Mouse (Mus musculus) heart, embryonic 14.5 days (tissue): ENCODE measurements around the gene Pigu. TPM values are rescaled to one million over a fixed set of nuclear protein-coding genes. Genes with fewer than 3 reads are reported as not detected.

Experiments
- ATAC-seq: fragments of 200-750 bp; cut with Nextera tagmentation; 2 replicates; pipeline ENCODE4 v1.8.0; 2017; ENCODE audit warnings: low read depth, moderate TSS enrichment; ENCODE audit not compliant: insufficient number of reproducible peaks, insufficient read depth, low FRiP score
- H3K27ac ChIP-seq, 2 experiments: fragments of 200-500 bp in 1 of 2; fragments of 300-500 bp in 1 of 2; sonication (generic) in 1 of 2; replicated peaks in 1 of 2; 2 replicates each; pipeline ENCODE4 v1.5.1; 2012 to 2014; ENCODE audit warnings: low read depth in 2 of 2, low read length in 2 of 2, control low read depth in 1 of 2, mild to moderate bottlenecking in 1 of 2, mixed read lengths in 1 of 2; ENCODE audit not compliant: control insufficient read depth in 1 of 2, insufficient read depth in 1 of 2
- H3K27me3 ChIP-seq: fragments of 300-500 bp; sonication (generic); 2 replicates; pipeline ENCODE4 v1.6.1; 2014; ENCODE audit warnings: mild to moderate bottlenecking, low read length, control low read depth; ENCODE audit not compliant: control insufficient read depth, insufficient read depth
- H3K36me3 ChIP-seq: fragments of 300-500 bp; sonication (generic); 2 replicates; pipeline ENCODE4 v1.6.1; 2014; ENCODE audit warnings: mild to moderate bottlenecking, control low read depth, low read length, mixed read lengths; ENCODE audit not compliant: control insufficient read depth, insufficient read depth
- H3K4me1 ChIP-seq, 2 experiments: fragments of 200-500 bp in 1 of 2; fragments of 300-500 bp in 1 of 2; sonication (generic) in 1 of 2; 2 replicates each; pipeline ENCODE4 v1.6.1; 2012 to 2014; ENCODE audit warnings: low read length in 2 of 2, control low read depth in 1 of 2, mixed read lengths in 1 of 2; ENCODE audit not compliant: control insufficient read depth in 2 of 2, insufficient read depth in 2 of 2
- H3K4me2 ChIP-seq: fragments of 300-500 bp; sonication (generic); 2 replicates; pipeline ENCODE4 v1.6.1; 2014; ENCODE audit warnings: mild to moderate bottlenecking, low read length
- H3K4me3 ChIP-seq, 2 experiments: fragments of 200-500 bp in 1 of 2; fragments of 300-500 bp in 1 of 2; sonication (generic) in 1 of 2; 2 replicates each; pipeline ENCODE4 v1.5.1; 2012 to 2014; ENCODE audit warnings: low read length in 2 of 2, mild to moderate bottlenecking in 2 of 2, control low read depth in 1 of 2, low read depth in 1 of 2, moderate library complexity in 1 of 2; ENCODE audit not compliant: control insufficient read depth in 1 of 2, insufficient read depth in 1 of 2
- H3K9ac ChIP-seq: fragments of 300-500 bp; sonication (generic); 2 replicates; pipeline ENCODE4 v1.6.1; 2014; ENCODE audit warnings: mild to moderate bottlenecking, low read length
- H3K9me3 ChIP-seq: fragments of 300-500 bp; sonication (generic); 2 replicates; pipeline ENCODE4 v1.6.1; 2016; ENCODE audit warnings: low read length, control low read depth; ENCODE audit not compliant: control insufficient read depth
- WGBS: fragments of 180-500 bp; shearing (Covaris S2); extraction: QIAGEN DNeasy Blood & Tissue Kit; methylation state at CpG from one replicate; pipeline ENCODE4 v1.1.7; 2014; 5-methylcytosine and 5-hydroxymethylcytosine counted together
- polyA plus RNA-seq: library from polyadenylated mRNA; unstranded; fragments of >200 nt; fragmentation: Nextera tagmentation; extraction: Ambion mirVana; gene quantifications from 2 replicates; pipeline ENCODE4 v1.2.1, GENCODE M21; 2014

Gene Pigu
- polyA plus RNA-seq, 1 experiment from 2014 or later: 57.0 TPM

DNA sequence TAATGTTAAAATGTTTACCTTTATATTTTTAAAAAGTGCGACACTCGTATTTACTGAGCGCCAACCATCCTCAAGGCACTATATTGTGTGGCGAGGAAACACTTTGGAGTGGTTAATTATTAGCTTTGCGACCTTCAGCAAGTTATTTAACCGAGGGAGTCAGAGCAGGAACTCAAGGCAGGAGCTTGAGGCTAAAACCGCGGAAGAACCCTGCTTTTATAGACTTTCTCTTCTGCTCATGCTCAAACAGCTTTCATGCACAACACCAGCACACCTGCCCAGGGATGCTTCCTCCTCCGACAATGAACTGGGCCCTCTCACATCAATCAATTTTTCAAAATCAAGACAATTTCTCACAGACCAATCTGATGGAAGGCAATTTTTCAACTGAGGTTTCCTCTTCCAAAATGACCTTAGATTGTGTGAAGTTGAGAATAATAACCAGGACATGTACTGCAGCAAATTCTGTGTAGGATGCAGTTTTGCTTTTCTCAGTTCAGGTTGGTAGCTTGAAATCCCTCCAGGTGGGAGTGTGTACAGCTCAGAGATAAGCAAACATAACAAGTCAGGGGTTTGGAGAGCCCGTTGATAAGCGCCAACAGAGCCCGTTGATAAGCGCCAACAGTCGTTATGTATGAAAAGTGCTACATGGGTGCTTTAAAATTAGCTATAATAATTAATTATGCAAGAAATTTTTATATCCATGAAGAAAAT is 613 bp upstream of the Pigu start:
- ATAC-seq: peak; percentile 7; the same call in 1 of the 2 replicates
- H3K27ac ChIP-seq: peak overlapping the region; percentile 7 to 30; a peak in 1 of 4 replicates
- H3K9me3 ChIP-seq: no peaks in the 10 kb centered on the region
- H3K27me3 ChIP-seq: no peaks in the 10 kb centered on the region
- peaks cover 2 to 11% of the 10 kb centered on the region in 2 experiments; a peak in 2 of 4 replicates for H3K4me1 ChIP-seq
- H3K4me2 ChIP-seq: peak overlapping the region; percentile 85
- no peaks in the 10 kb centered on the region for H3K36me3 ChIP-seq
- peak overlapping the region; percentile 32 to 92 for H3K4me3 ChIP-seq
- 23% methylated on average over 14 of the region's 14 CpGs for WGBS
- H3K9ac ChIP-seq: peak overlapping the region; percentile 69

DNA sequence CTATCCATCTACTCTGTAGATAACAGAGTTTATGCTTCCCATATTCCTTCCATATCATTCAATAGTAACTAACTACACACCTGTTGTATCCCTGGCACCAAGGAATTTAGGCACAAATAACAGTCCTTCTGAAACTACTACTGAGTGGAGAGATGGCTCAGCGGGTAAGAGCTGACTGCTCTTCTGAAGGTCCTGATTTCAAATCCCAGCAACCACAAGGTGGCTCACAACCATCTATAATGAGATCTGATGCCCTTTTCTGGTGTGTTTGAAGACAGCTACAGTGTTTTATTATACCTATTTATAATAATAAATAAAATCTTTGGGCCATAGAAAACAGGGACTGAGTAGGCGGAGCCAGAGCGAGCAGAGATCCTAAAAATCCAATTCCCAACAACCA is 2.8 kb downstream of the Pigu start:
- no peak overlapping the region for H3K9ac ChIP-seq
- no peak overlapping the region for H3K4me2 ChIP-seq
- H3K36me3 ChIP-seq: no peaks in the 10 kb centered on the region
- no peak overlapping the region for H3K27ac ChIP-seq
- no peaks in the 10 kb centered on the region for H3K27me3 ChIP-seq
- 91% methylated on average over 3 of the region's 3 CpGs for WGBS
- H3K4me3 ChIP-seq: no peak overlapping the region
- peaks cover 2 to 11% of the 10 kb centered on the region in 2 experiments; a peak in 2 of 4 replicates for H3K4me1 ChIP-seq
- no peaks in the 10 kb centered on the region for H3K9me3 ChIP-seq
- no peak for ATAC-seq

DNA sequence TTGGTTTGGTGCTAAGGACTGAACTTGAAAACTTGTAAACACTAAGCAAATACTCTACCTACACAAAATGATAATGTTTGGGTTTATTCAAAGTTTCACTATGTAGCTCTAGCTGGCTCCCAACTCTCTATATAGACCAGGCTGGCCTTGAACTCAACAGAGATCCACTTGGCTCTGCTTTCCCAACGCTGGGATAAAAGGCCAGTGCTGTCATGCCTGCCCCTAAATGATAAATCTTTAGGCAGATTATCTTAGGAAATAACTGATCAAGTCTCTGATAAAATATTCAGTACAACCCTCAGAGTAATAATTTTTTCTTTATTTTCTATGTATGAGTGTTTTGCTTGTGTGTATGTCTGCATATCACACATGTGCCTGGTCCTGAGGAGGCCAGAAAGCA is 10.6 kb downstream of the Pigu start:
- H3K36me3 ChIP-seq: peaks cover 26% of the 10 kb centered on the region
- H3K27me3 ChIP-seq: no peaks in the 10 kb centered on the region
- ATAC-seq: no peak
- no peak overlapping the region for H3K27ac ChIP-seq
- no peak overlapping the region for H3K4me2 ChIP-seq
- WGBS: 84% methylated on average over 1 of the region's 1 CpGs
- H3K4me3 ChIP-seq: no peak overlapping the region
- no peaks in the 10 kb centered on the region for H3K9me3 ChIP-seq
- no peak overlapping the region for H3K9ac ChIP-seq
- H3K4me1 ChIP-seq: no peaks in the 10 kb centered on the region

DNA sequence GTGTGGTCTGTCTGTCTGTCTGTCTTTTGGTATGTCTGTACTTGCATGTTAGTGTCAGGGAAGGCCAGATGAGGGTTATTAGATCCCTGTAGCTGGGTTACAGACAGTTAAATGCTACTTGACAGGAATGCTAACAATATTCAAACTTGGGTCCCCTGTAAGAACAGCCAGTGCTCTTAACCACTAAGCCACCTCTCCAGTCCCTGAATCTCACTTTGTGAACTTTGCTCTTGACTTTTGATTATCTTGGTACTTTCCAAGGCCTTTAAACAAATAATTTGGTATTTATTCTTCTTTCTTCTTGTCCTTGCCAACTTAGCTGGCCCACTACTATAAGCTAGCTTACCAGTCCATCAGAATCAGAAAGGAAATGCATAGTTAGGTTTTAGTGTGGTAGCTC is 17.1 kb downstream of the Pigu start:
- ATAC-seq: no peak
- Histone ChIP-seq H3K36me3 (peaks cover 36% of the 10 kb centered on the region), H3K4me3 (no peak overlapping the region), H3K9me3 (no peaks in the 10 kb centered on the region), H3K4me1 (0 out of 4 replicates have a peak, but pooled peaks cover 0 to 3% of the 10 kb centered on the region in 2 experiments), H3K27me3 (no peaks in the 10 kb centered on the region), H3K27ac (no peak overlapping the region), H3K9ac (no peak overlapping the region), H3K4me2 (no peak overlapping the region)

DNA sequence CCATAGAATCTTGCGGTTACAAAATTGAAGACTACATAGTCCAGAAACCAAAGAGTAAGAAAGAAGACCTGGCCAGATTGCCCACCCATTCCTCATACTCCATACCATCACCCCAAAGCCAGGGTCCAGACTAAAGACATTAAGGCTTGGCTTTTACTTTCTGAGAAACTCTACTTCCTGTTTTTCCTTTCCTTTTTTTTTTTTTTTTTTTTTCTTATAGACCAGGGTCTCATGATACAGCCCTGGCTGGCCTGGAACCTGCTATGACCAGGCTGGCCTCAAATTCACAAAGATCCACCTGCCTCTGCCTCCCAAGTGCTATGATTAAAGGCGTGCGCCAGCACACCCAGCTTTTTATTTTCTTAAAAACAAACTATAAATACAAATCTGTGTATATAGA is 21.0 kb downstream of the Pigu start:
- Histone ChIP-seq H3K4me2 (no peak overlapping the region), H3K9me3 (no peaks in the 10 kb centered on the region), H3K4me3 (no peak overlapping the region), H3K9ac (no peak overlapping the region), H3K4me1 (0 out of 4 replicates have a peak, but pooled peaks cover 0 to 3% of the 10 kb centered on the region in 2 experiments), H3K27me3 (no peaks in the 10 kb centered on the region), H3K36me3 (peaks cover 44% of the 10 kb centered on the region), H3K27ac (no peak overlapping the region)
- ATAC-seq: no peak
- WGBS: 98% methylated on average over 3 of the region's 3 CpGs

DNA sequence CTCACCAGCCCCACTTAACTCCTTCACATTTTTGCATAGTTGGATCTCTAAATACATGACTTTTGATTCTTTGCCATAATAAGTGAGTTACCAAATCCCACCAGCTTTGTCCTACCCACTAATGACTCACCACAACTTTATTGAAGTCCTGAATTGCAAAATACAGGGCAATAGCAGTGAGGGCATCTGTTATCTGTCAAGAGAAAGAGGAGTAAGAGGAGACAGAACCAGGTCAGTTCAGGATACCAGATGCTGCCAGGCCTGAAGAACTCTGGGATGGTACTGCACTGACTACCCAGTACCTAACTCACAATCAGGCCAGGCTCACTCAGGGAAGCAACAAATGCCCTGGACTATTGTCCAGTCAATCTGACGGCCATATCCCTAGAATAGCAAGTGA is 22.0 kb downstream of the Pigu start:
- Histone ChIP-seq H3K9ac (no peak overlapping the region), H3K4me2 (no peak overlapping the region), H3K4me1 (0 out of 4 replicates have a peak, but pooled peaks cover 0 to 3% of the 10 kb centered on the region in 2 experiments), H3K9me3 (no peaks in the 10 kb centered on the region), H3K27ac (no peak overlapping the region), H3K36me3 (peaks cover 54% of the 10 kb centered on the region), H3K27me3 (no peaks in the 10 kb centered on the region), H3K4me3 (no peak overlapping the region)
- ATAC-seq: no peak
- WGBS: 79% methylated on average over 1 of the region's 1 CpGs

DNA sequence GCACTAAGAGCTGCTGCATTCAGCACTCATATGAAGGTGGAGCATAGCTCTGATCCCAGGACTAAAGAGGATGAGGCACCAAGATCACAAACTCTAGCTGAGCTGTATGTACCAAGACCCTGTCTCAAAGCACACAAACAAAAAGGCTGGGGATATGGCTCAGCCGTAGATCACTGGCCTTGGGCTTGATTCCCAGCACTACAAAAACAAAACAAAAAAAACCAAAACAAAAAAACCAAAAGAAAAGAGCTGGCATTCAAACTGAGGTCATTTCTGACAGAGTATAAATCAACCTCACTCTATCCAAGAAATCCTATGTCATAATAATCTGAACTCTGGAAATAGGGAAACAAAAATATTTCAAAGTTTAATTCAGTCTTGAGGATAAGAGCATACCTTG is 23.8 kb downstream of the Pigu start:
- Histone ChIP-seq H3K27me3 (no peaks in the 10 kb centered on the region), H3K27ac (no peak overlapping the region), H3K9me3 (no peaks in the 10 kb centered on the region), H3K4me3 (no peak overlapping the region), H3K9ac (no peak overlapping the region), H3K4me1 (no peaks in the 10 kb centered on the region), H3K4me2 (no peak overlapping the region), H3K36me3 (peaks cover 65% of the 10 kb centered on the region)
- WGBS: 91% methylated on average over 1 of the region's 1 CpGs
- no peak for ATAC-seq

DNA sequence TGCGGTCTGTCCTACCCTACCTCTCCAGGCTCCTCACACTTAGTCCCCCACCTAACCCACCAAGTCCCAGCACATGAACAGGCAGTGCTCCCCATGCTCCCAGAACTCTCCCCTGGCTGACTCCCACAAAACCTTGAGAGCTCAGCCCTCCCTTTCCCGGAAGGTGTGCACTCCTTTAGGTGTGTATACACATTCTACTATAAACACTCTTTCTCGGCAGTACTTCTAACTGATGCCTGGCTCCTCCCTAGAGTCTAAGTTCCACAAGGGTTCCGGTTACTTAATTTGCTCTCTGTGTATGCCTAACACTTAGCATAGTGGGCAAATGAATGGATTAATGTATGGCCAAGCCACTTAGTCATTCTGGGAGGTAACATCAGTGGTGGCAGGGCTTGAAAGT is 25.9 kb downstream of the Pigu start:
- Histone ChIP-seq H3K27me3 (no peaks in the 10 kb centered on the region), H3K4me3 (no peak overlapping the region), H3K9ac (no peak overlapping the region), H3K9me3 (no peaks in the 10 kb centered on the region), H3K4me1 (no peaks in the 10 kb centered on the region), H3K4me2 (no peak overlapping the region), H3K36me3 (peaks cover 81% of the 10 kb centered on the region), H3K27ac (no peak overlapping the region)
- ATAC-seq: no peak
- WGBS: 97% methylated on average over 4 of the region's 4 CpGs
